Mouse (Mus musculus) midbrain, postnatal 0 days (tissue): ENCODE measurements around the gene Elfn2. TPM values are rescaled to one million over a fixed set of nuclear protein-coding genes. Genes with fewer than 3 reads are reported as not detected.
A peak's percentile ranks its signal among the peaks of the same experiment; 100 is the strongest.

Experiments
- ATAC-seq: fragments of 200-750 bp; cut with Nextera tagmentation; 2 replicates; pipeline ENCODE4 v1.8.0; 2017; ENCODE audit warnings: moderate number of reproducible peaks, mild to moderate bottlenecking, moderate TSS enrichment, moderate library complexity; ENCODE audit not compliant: low FRiP score
- DNase-seq: peaks from one replicate; pipeline ENCODE4 v3.0.0-alpha.2; 2015; ENCODE audit warnings: low spot score
- H3K27ac ChIP-seq: fragments of 300-500 bp; sonication (generic); 2 replicates; pipeline ENCODE4 v1.5.1; 2014; ENCODE audit warnings: low read depth, mild to moderate bottlenecking, low read length, mixed read lengths
- H3K27me3 ChIP-seq: fragments of 300-500 bp; sonication (generic); 2 replicates; pipeline ENCODE4 v1.6.1; 2014; ENCODE audit warnings: low read length, control low read depth, mixed read lengths; ENCODE audit not compliant: insufficient read depth
- H3K36me3 ChIP-seq: fragments of 300-500 bp; sonication (generic); 2 replicates; pipeline ENCODE4 v1.6.1; 2014; ENCODE audit warnings: low read length, control low read depth, mixed read lengths; ENCODE audit not compliant: insufficient read depth
- H3K4me1 ChIP-seq: fragments of 300-500 bp; sonication (generic); 2 replicates; pipeline ENCODE4 v1.6.1; 2014; ENCODE audit warnings: mild to moderate bottlenecking, control low read depth, antibody characterized with exemption, low read length, mixed read lengths; ENCODE audit not compliant: insufficient read depth
- H3K4me2 ChIP-seq: fragments of 300-500 bp; sonication (generic); 2 replicates; pipeline ENCODE4 v1.6.1; 2014; ENCODE audit warnings: low read depth, mild to moderate bottlenecking, low read length, mixed read lengths; ENCODE audit not compliant: poor library complexity, severe bottlenecking
- H3K4me3 ChIP-seq: fragments of 300-500 bp; sonication (generic); 2 replicates; pipeline ENCODE4 v1.5.1; 2014; ENCODE audit warnings: low read depth, mild to moderate bottlenecking, low read length, moderate library complexity
- H3K9ac ChIP-seq: fragments of 300-500 bp; sonication (generic); replicated peaks from 2 replicates; pipeline ENCODE4 v1.6.1; 2014; ENCODE audit warnings: mild to moderate bottlenecking, low read length, moderate library complexity, mixed read lengths; ENCODE audit not compliant: poor library complexity, severe bottlenecking
- H3K9me3 ChIP-seq: fragments of 300-500 bp; sonication (generic); 2 replicates; pipeline ENCODE4 v1.6.1; 2016; ENCODE audit warnings: low read length, control low read depth
- CTCF ChIP-seq: IDR thresholded peaks from 2 replicates; pipeline ENCODE4 v1.5.1; 2016; ENCODE audit warnings: antibody characterized with exemption, mild to moderate bottlenecking
- WGBS: fragments of 180-500 bp; shearing (Covaris S2); extraction: QIAGEN DNeasy Blood & Tissue Kit; methylation state at CpG from one replicate; pipeline ENCODE4 v1.1.7; 2014; 5-methylcytosine and 5-hydroxymethylcytosine counted together
- polyA plus RNA-seq: library from polyadenylated mRNA; unstranded; fragments of >200 nt; fragmentation: Nextera tagmentation; extraction: Ambion mirVana; gene quantifications from 2 replicates; pipeline ENCODE4 v1.2.1, GENCODE M21; 2015
- total RNA-seq: library from RNA; depleted of rRNA; stranded (reverse); fragments of >200 nt; gene quantifications from 2 replicates; pipeline ENCODE4 v1.2.3, GENCODE M21; 2014

Gene Elfn2
- total and polyA plus RNA-seq, 2 experiments from 2014 or later, result 10.2 to 52.1 TPM

- DNase-seq (peak; percentile 86), ATAC-seq (peak; percentile 23; the same call in 1 of the 2 replicates)
- peak; percentile 100 for TF ChIP-seq CTCF
- Histone ChIP-seq H3K9ac (no peak overlapping the region), H3K36me3 (no peaks in the 10 kb centered on the region), H3K4me3 (no peak overlapping the region), H3K27me3 (no peaks in the 10 kb centered on the region), H3K9me3 (no peaks in the 10 kb centered on the region), H3K4me1 (no peaks in the 10 kb centered on the region), H3K4me2 (no peak overlapping the region), H3K27ac (no peak overlapping the region)
- 5% methylated on average over 5 of the region's 5 CpGs for WGBS
Measured at GRCm38 (mm10) chr15:78744206-78744605, 25.6 kb upstream of the Elfn2 start.

DNA sequence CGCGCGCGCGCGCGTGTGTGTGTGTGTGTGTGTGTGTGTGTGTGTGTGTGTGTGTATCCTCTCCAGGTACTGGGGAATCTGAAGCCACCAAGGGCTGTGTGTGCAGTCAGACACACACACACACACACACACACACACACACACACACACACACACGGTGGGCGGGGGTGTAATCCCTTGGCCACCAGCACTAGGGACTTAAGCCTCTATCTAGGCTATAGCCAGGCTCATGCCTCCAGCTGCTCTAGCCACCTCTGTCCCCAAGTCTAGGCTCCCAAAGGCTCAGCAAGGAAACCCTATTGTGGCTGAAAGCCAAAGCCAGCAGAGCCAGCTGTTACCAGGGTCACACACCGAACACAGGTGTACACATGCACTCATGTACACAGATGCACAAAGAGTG is 24.3 kb upstream of the Elfn2 start:
- no peak overlapping the region for H3K9ac ChIP-seq
- H3K4me1 ChIP-seq, result no peaks in the 10 kb centered on the region
- no peaks in the 10 kb centered on the region for H3K27me3 ChIP-seq
- H3K9me3 ChIP-seq, result no peaks in the 10 kb centered on the region
- H3K27ac ChIP-seq, result no peak overlapping the region
- no peaks in the 10 kb centered on the region for H3K36me3 ChIP-seq
- DNase-seq, result no peak
- WGBS, result 81% methylated on average over 10 of the region's 10 CpGs
- no peak overlapping the region for H3K4me2 ChIP-seq
- peak; percentile 16; the same call in 1 of the 2 replicates for ATAC-seq
- no peak for TF ChIP-seq CTCF
- H3K4me3 ChIP-seq, result no peak overlapping the region

GRCm38 (mm10) chr15:78740662-78741061 is 22.1 kb upstream of the Elfn2 start:
- Histone ChIP-seq H3K27ac (no peak overlapping the region), H3K36me3 (no peaks in the 10 kb centered on the region), H3K27me3 (no peaks in the 10 kb centered on the region), H3K4me1 (peaks cover 4% of the 10 kb centered on the region; the same call in 1 of the 2 replicates), H3K9me3 (no peaks in the 10 kb centered on the region), H3K4me3 (no peak overlapping the region), H3K9ac (no peak overlapping the region), H3K4me2 (no peak overlapping the region)
- 73% methylated on average over 12 of the region's 12 CpGs for WGBS
- DNase-seq (no peak), ATAC-seq (no peak)
- no peak for TF ChIP-seq CTCF

- H3K4me1 ChIP-seq, result peaks cover 6% of the 10 kb centered on the region; the same call in 1 of the 2 replicates
- no peak overlapping the region for H3K4me3 ChIP-seq
- H3K36me3 ChIP-seq, result no peaks in the 10 kb centered on the region
- ATAC-seq (no peak), DNase-seq (no peak)
- H3K9ac ChIP-seq, result no peak overlapping the region; the same call in 1 of the 2 replicates
- no peaks in the 10 kb centered on the region for H3K9me3 ChIP-seq
- no peaks in the 10 kb centered on the region for H3K27me3 ChIP-seq
- TF ChIP-seq CTCF, result no peak
- no peak overlapping the region for H3K4me2 ChIP-seq
- H3K27ac ChIP-seq, result no peak overlapping the region
- 71% methylated on average over 6 of the region's 6 CpGs for WGBS
Measured at GRCm38 (mm10) chr15:78737146-78737545, 18.6 kb upstream of the Elfn2 start.

GRCm38 (mm10) chr15:78736681-78737100 is 18.1 kb upstream of the Elfn2 start:
- Histone ChIP-seq H3K4me2 (no peak overlapping the region), H3K36me3 (no peaks in the 10 kb centered on the region), H3K9ac (no peak overlapping the region; the same call in 1 of the 2 replicates), H3K4me3 (no peak overlapping the region), H3K9me3 (no peaks in the 10 kb centered on the region), H3K4me1 (peaks cover 6% of the 10 kb centered on the region; the same call in 1 of the 2 replicates), H3K27ac (no peak overlapping the region), H3K27me3 (no peaks in the 10 kb centered on the region)
- peak; percentile 34; the same call in 1 of the 2 replicates for ATAC-seq
- WGBS, result 38% methylated on average over 7 of the region's 7 CpGs
- peak; percentile 77 for DNase-seq
- TF ChIP-seq CTCF, result no peak

GRCm38 (mm10) chr15:78736181-78736579 is 17.6 kb upstream of the Elfn2 start:
- Histone ChIP-seq H3K4me3 (no peak overlapping the region), H3K4me1 (peaks cover 6% of the 10 kb centered on the region; the same call in 1 of the 2 replicates), H3K9me3 (no peaks in the 10 kb centered on the region), H3K27ac (peak overlapping the region; percentile 26; the same call in 1 of the 2 replicates), H3K9ac (no peak overlapping the region), H3K27me3 (no peaks in the 10 kb centered on the region), H3K4me2 (no peak overlapping the region), H3K36me3 (no peaks in the 10 kb centered on the region)
- 43% methylated on average over 3 of the region's 3 CpGs for WGBS
- ATAC-seq (no peak), DNase-seq (peak; percentile 42)
- TF ChIP-seq CTCF, result no peak
